Mouse (Mus musculus): Measurements from ENCODE around the gene A4galt.

- TF ChIP-seq CTCF (IDR thresholded peaks at IDR 0.05; ENCODE audit: low read depth) (no peak), EP300 (IDR thresholded peaks at IDR 0.05; ENCODE audit: low read depth) (no peak)
These were observed 24.7 kb downstream of the A4galt start for GRCm38 (mm10) chr15:83226871-83227270.

Measured in liver, embryonic 14.5 days (tissue).